In the genomic region with DNA sequence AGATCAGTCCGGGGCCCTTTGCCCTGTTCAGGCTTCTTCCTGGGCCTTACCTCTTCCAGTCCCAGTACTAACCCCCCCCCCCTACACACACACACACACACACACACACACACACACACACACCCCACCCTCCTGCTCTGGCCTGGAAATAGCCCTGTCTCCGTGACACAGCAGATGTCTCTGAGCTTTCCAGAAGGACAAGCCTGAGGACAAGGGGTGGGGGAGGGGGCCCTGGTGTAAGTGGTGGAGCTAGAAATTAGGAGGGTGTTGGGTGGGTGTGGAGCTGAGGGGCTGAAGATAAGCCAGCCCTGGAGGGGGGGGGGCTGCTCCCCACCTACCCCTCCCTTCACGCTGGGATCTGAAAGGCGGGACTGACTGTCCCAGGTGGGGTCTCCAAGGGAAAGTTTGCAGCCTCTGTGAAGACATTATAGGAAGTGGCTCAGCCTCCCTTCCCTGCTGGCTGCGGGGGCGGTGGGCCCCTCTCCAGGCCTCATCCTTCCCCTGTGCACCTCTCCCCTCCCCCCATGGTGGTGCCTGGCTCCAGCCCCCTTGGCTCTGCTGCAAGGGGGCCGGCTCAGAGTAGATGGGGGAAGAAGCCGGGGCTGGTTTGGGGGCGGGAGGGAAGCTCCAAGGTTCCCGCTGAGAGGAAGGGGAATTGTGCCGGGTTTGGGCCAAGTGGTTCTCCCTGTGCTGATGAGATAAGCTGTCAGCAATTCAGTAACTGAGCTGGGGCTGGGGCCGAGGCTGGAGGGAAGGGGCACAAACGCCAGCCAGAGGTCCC, we compare ENCODE assay signal across 8 mouse cellular contexts. TPM values are rescaled to one million over a fixed set of nuclear protein-coding genes. Genes with fewer than 3 reads are reported as not detected.
DNase-seq lines count a peak whose midpoint lies in the region; ATAC-seq and TF ChIP-seq lines count a peak whose summit lies in the region.

No protein-coding gene starts in this region.

- peak overlapping the region; percentile 41 for H3K9ac ChIP-seq in embryonic facial prominence, embryonic 12.5 days
- H3K9ac ChIP-seq in heart, embryonic 13.5 days: peak overlapping the region; percentile 98
- H3K9ac ChIP-seq in liver, embryonic 12.5 days: no peak overlapping the region
- 0 out of 2 replicates have a peak overlapping the region, but pooled peaks have one; percentile 13 for H3K9ac ChIP-seq in stomach, embryonic 15.5 days

- H3K9me3 ChIP-seq in embryonic facial prominence, embryonic 12.5 days: no peaks in the 10 kb centered on the region
- H3K9me3 ChIP-seq in heart, embryonic 13.5 days: no peaks in the 10 kb centered on the region
- H3K9me3 ChIP-seq in liver, embryonic 12.5 days (replicated peaks): no peaks in the 10 kb centered on the region
- no peaks in the 10 kb centered on the region for H3K9me3 ChIP-seq in stomach, embryonic 15.5 days

- no peak for TF ChIP-seq CTCF in layer of hippocampus, adult 2 months (conservative IDR thresholded peaks at IDR 0.05)

- peak overlapping the region; percentile 50 for H3K4me3 ChIP-seq in embryonic facial prominence, embryonic 12.5 days
- H3K4me3 ChIP-seq in heart, embryonic 13.5 days: peak overlapping the region; percentile 81
- H3K4me3 ChIP-seq in liver, embryonic 12.5 days: peak overlapping the region; percentile 42
- peak overlapping the region; percentile 61 for H3K4me3 ChIP-seq in stomach, embryonic 15.5 days (replicated peaks)
- H3K4me3 ChIP-seq in layer of hippocampus, adult 2 months: no peak overlapping the region

- peak; percentile 44 for ATAC-seq in embryonic facial prominence, embryonic 12.5 days (ENCODE audit: insufficient number of reproducible peaks, insufficient read depth, low FRiP score, low TSS enrichment)
- ATAC-seq in heart, embryonic 13.5 days (ENCODE audit: extremely low read depth, insufficient number of reproducible peaks, low FRiP score, low TSS enrichment): peak; percentile 7; the same call in 1 of the 2 replicates
- peak; percentile 19; the same call in 1 of the 2 replicates for ATAC-seq in liver, embryonic 12.5 days
- ATAC-seq in stomach, embryonic 15.5 days (ENCODE audit: insufficient read depth, low FRiP score, low read depth): peak; percentile 63

- 8% methylated on average over 12 of the region's 13 CpGs for WGBS in embryonic facial prominence, embryonic 12.5 days
- 2% methylated on average over 13 of the region's 13 CpGs for WGBS in heart, embryonic 13.5 days
- 3% methylated on average over 11 of the region's 13 CpGs for WGBS in liver, embryonic 12.5 days (ENCODE audit: insufficient replicate concordance)
- 6% methylated on average over 12 of the region's 13 CpGs for WGBS in stomach, embryonic 15.5 days

- 0 out of 2 replicates have a peak, but pooled peaks cover 11% of the 10 kb centered on the region for H3K36me3 ChIP-seq in embryonic facial prominence, embryonic 12.5 days
- H3K36me3 ChIP-seq in heart, embryonic 13.5 days: peaks cover 32% of the 10 kb centered on the region
- H3K36me3 ChIP-seq in liver, embryonic 12.5 days: no peaks in the 10 kb centered on the region
- H3K36me3 ChIP-seq in stomach, embryonic 15.5 days: 0 out of 2 replicates have a peak, but pooled peaks cover 8% of the 10 kb centered on the region

- peak; percentile 57 to 72 for DNase-seq in kidney, postnatal 4 days
- DNase-seq in kidney, adult 9 months: no peak
- no peak for DNase-seq in cerebellum, adult 11 months
- no peak for DNase-seq in layer of hippocampus, adult 2 months (ENCODE audit: low spot score in 2 of 2)

- H3K4me1 ChIP-seq in embryonic facial prominence, embryonic 12.5 days: peaks cover 59% of the 10 kb centered on the region
- H3K4me1 ChIP-seq in heart, embryonic 13.5 days: peaks cover 53% of the 10 kb centered on the region
- peaks cover 21% of the 10 kb centered on the region for H3K4me1 ChIP-seq in liver, embryonic 12.5 days
- peaks cover 4% of the 10 kb centered on the region; the same call in 1 of the 2 replicates for H3K4me1 ChIP-seq in stomach, embryonic 15.5 days

- H3K4me2 ChIP-seq in embryonic facial prominence, embryonic 12.5 days (replicated peaks): peak overlapping the region; percentile 84
- H3K4me2 ChIP-seq in heart, embryonic 13.5 days: peak overlapping the region; percentile 89
- peak overlapping the region; percentile 64 for H3K4me2 ChIP-seq in liver, embryonic 12.5 days
- H3K4me2 ChIP-seq in stomach, embryonic 15.5 days: peak overlapping the region; percentile 77

- peaks cover 33% of the 10 kb centered on the region for H3K27me3 ChIP-seq in embryonic facial prominence, embryonic 12.5 days
- no peaks in the 10 kb centered on the region for H3K27me3 ChIP-seq in heart, embryonic 13.5 days (replicated peaks)
- peaks cover 91% of the 10 kb centered on the region for H3K27me3 ChIP-seq in liver, embryonic 12.5 days (replicated peaks)
- 0 out of 2 replicates have a peak, but pooled peaks cover 18% of the 10 kb centered on the region for H3K27me3 ChIP-seq in stomach, embryonic 15.5 days (replicated peaks)

- peak overlapping the region; percentile 86 for H3K27ac ChIP-seq in embryonic facial prominence, embryonic 12.5 days
- H3K27ac ChIP-seq in heart, embryonic 13.5 days (replicated peaks): peak overlapping the region; percentile 99
- peak overlapping the region; percentile 41; the same call in 1 of the 2 replicates for H3K27ac ChIP-seq in liver, embryonic 12.5 days
- H3K27ac ChIP-seq in stomach, embryonic 15.5 days: peak overlapping the region; percentile 92
- no peak overlapping the region; the same call in 1 of the 2 replicates for H3K27ac ChIP-seq in layer of hippocampus, adult 2 months

RNA-seq across cellular contexts. Expression of a gene that starts 2.0 kb away (rescaled TPM):
- polyA plus RNA-seq in embryonic facial prominence, embryonic 12.5 days (2016; fragmentation: Nextera tagmentation; extraction: Ambion mirVana): 14.0 and 15.6 TPM in 2 replicates
- 40.6 and 42.5 TPM in 2 replicates for polyA plus RNA-seq in heart, embryonic 13.5 days (2015; fragmentation: Nextera tagmentation; extraction: Ambion mirVana)
- polyA plus RNA-seq in liver, embryonic 12.5 days (2016; fragmentation: Nextera tagmentation; extraction: Ambion mirVana): 2.2 and 2.8 TPM in 2 replicates
- polyA plus RNA-seq in stomach, embryonic 15.5 days (2015; fragmentation: Nextera tagmentation; extraction: Ambion mirVana): 12.1 and 13.6 TPM in 2 replicates
- total RNA-seq in layer of hippocampus, adult 2 months (2021): 1 to 10 TPM; 1.2 to 1.4 TPM

RNA-seq across cellular contexts. Expression of a gene that starts 32.4 kb away (rescaled TPM):
- 196 and 217 TPM in 2 replicates for polyA plus RNA-seq in embryonic facial prominence, embryonic 12.5 days (2016; fragmentation: Nextera tagmentation; extraction: Ambion mirVana)
- polyA plus RNA-seq in heart, embryonic 13.5 days (2015; fragmentation: Nextera tagmentation; extraction: Ambion mirVana): 199 and 231 TPM in 2 replicates
- polyA plus RNA-seq in liver, embryonic 12.5 days (2016; fragmentation: Nextera tagmentation; extraction: Ambion mirVana): 149 and 161 TPM in 2 replicates
- polyA plus RNA-seq in stomach, embryonic 15.5 days (2015; fragmentation: Nextera tagmentation; extraction: Ambion mirVana): 244 and 256 TPM in 2 replicates
- 100 to 1,000 TPM; 245 to 247 TPM for total RNA-seq in layer of hippocampus, adult 2 months (2021)

RNA-seq across cellular contexts. Expression of a gene that starts 36.1 kb away (rescaled TPM):
- polyA plus RNA-seq in embryonic facial prominence, embryonic 12.5 days (2016; fragmentation: Nextera tagmentation; extraction: Ambion mirVana): 0.36 and 0.41 TPM in 2 replicates
- not detected in 2 replicates for polyA plus RNA-seq in heart, embryonic 13.5 days (2015; fragmentation: Nextera tagmentation; extraction: Ambion mirVana)
- not detected in 2 replicates for polyA plus RNA-seq in liver, embryonic 12.5 days (2016; fragmentation: Nextera tagmentation; extraction: Ambion mirVana)
- polyA plus RNA-seq in stomach, embryonic 15.5 days (2015; fragmentation: Nextera tagmentation; extraction: Ambion mirVana): 0.24 TPM in 1 of 2 replicates, not detected in the other
- under 1 TPM in 1 of 2 experiments, not detected in 1; 0.59 TPM for total RNA-seq in layer of hippocampus, adult 2 months (2021)

RNA-seq across cellular contexts. Expression of a gene that starts 39.0 kb away (rescaled TPM):
- polyA plus RNA-seq in embryonic facial prominence, embryonic 12.5 days (2016; fragmentation: Nextera tagmentation; extraction: Ambion mirVana): 26.6 and 26.9 TPM in 2 replicates
- 24.0 and 27.6 TPM in 2 replicates for polyA plus RNA-seq in heart, embryonic 13.5 days (2015; fragmentation: Nextera tagmentation; extraction: Ambion mirVana)
- 0.94 and 1.8 TPM in 2 replicates for polyA plus RNA-seq in liver, embryonic 12.5 days (2016; fragmentation: Nextera tagmentation; extraction: Ambion mirVana)
- 12.2 and 12.4 TPM in 2 replicates for polyA plus RNA-seq in stomach, embryonic 15.5 days (2015; fragmentation: Nextera tagmentation; extraction: Ambion mirVana)
- total RNA-seq in layer of hippocampus, adult 2 months (2021): 10 to 100 TPM; 66.9 to 74.2 TPM

RNA-seq across cellular contexts. Expression of a gene that starts 46.8 kb away (rescaled TPM):
- 0.61 and 0.90 TPM in 2 replicates for polyA plus RNA-seq in embryonic facial prominence, embryonic 12.5 days (2016; fragmentation: Nextera tagmentation; extraction: Ambion mirVana)
- 0.51 and 0.55 TPM in 2 replicates for polyA plus RNA-seq in heart, embryonic 13.5 days (2015; fragmentation: Nextera tagmentation; extraction: Ambion mirVana)
- 0.08 TPM in 1 of 2 replicates, not detected in the other for polyA plus RNA-seq in liver, embryonic 12.5 days (2016; fragmentation: Nextera tagmentation; extraction: Ambion mirVana)
- polyA plus RNA-seq in stomach, embryonic 15.5 days (2015; fragmentation: Nextera tagmentation; extraction: Ambion mirVana): 0.30 and 0.43 TPM in 2 replicates
- not detected for total RNA-seq in layer of hippocampus, adult 2 months (2021)

Comparison
In these comparisons a context has a peak if more than half of its experiments do, and no peak if none do; other contexts are left out.
1. DNase-seq: peak in kidney, postnatal 4 days (2 of 2); none in kidney, adult 9 months (single experiment), cerebellum, adult 11 months (single experiment) and layer of hippocampus, adult 2 months (0 of 2).
2. ATAC-seq: peak in every context shown above with its lines; median percentile 63 in stomach, embryonic 15.5 days; 44 in embryonic facial prominence, embryonic 12.5 days; 19 in liver, embryonic 12.5 days; 7 in heart, embryonic 13.5 days.
3. Peak in every context shown above with its lines, with median percentiles within 50 percentile points of each other: H3K4me2 ChIP-seq.